7 mouse cellular contexts compared by ENCODE assay signal in genomic region chr14:17632887-17633522, GRCm38 (mm10). TPM values are rescaled to one million over a fixed set of nuclear protein-coding genes. Genes with fewer than 3 reads are reported as not detected.
DNase-seq lines count a peak whose midpoint lies in the region; ATAC-seq lines count a peak whose summit lies in the region.

No protein-coding gene starts in this region.

- H3K4me2 ChIP-seq in intestine, embryonic 16.5 days (ENCODE audit: low read depth, low read length), result peak overlapping the region; percentile 19; the same call in 1 of the 2 replicates
- H3K4me2 ChIP-seq in limb, embryonic 15.5 days, result peak overlapping the region; percentile 31
- H3K4me2 ChIP-seq in midbrain, embryonic 16.5 days (ENCODE audit: low read length), result peak overlapping the region; percentile 24; the same call in 1 of the 2 replicates

- H3K27me3 ChIP-seq in intestine, embryonic 16.5 days (replicated peaks; ENCODE audit: control insufficient read depth, insufficient read depth, low read length), result no peaks in the 10 kb centered on the region
- no peaks in the 10 kb centered on the region for H3K27me3 ChIP-seq in limb, embryonic 15.5 days
- H3K27me3 ChIP-seq in midbrain, embryonic 16.5 days (ENCODE audit: control insufficient read depth, insufficient read depth, low read depth, low read length), result no peaks in the 10 kb centered on the region

- H3K36me3 ChIP-seq in intestine, embryonic 16.5 days (ENCODE audit: control insufficient read depth, insufficient read depth, low read length), result no peaks in the 10 kb centered on the region
- H3K36me3 ChIP-seq in limb, embryonic 15.5 days, result no peaks in the 10 kb centered on the region
- H3K36me3 ChIP-seq in midbrain, embryonic 16.5 days (ENCODE audit: control insufficient read depth, insufficient read depth, low read length), result no peaks in the 10 kb centered on the region

- peak; percentile 55; the same call in 1 of the 2 replicates for ATAC-seq in intestine, embryonic 16.5 days
- ATAC-seq in limb, embryonic 15.5 days (ENCODE audit: insufficient number of reproducible peaks, low FRiP score, low TSS enrichment, low read depth), result peak; percentile 61; the same call in 1 of the 2 replicates
- peak; percentile 55; the same call in 1 of the 2 replicates for ATAC-seq in midbrain, embryonic 16.5 days

- H3K4me3 ChIP-seq in intestine, embryonic 16.5 days (ENCODE audit: low read length), result no peak overlapping the region
- peak overlapping the region; percentile 8; the same call in 1 of the 2 replicates for H3K4me3 ChIP-seq in limb, embryonic 15.5 days
- no peak overlapping the region for H3K4me3 ChIP-seq in midbrain, embryonic 16.5 days (ENCODE audit: low read depth, low read length)

- no peaks in the 10 kb centered on the region for H3K4me1 ChIP-seq in intestine, embryonic 16.5 days (ENCODE audit: control insufficient read depth, insufficient read depth, low read length)
- H3K4me1 ChIP-seq in limb, embryonic 15.5 days, result 0 out of 2 replicates have a peak, but pooled peaks cover 6% of the 10 kb centered on the region
- H3K4me1 ChIP-seq in midbrain, embryonic 16.5 days (ENCODE audit: control insufficient read depth, insufficient read depth, low read length), result peaks cover 2% of the 10 kb centered on the region; the same call in 1 of the 2 replicates

- no peaks in the 10 kb centered on the region for H3K9me3 ChIP-seq in intestine, embryonic 16.5 days (ENCODE audit: control insufficient read depth, low read length)
- H3K9me3 ChIP-seq in limb, embryonic 15.5 days, result no peaks in the 10 kb centered on the region
- H3K9me3 ChIP-seq in midbrain, embryonic 16.5 days (replicated peaks; ENCODE audit: control insufficient read depth, low read length, poor library complexity, severe bottlenecking), result no peaks in the 10 kb centered on the region

- peak; percentile 84 to 87 for DNase-seq in adrenal gland, postnatal 36 days
- peak; percentile 22 for DNase-seq in embryo, embryonic 11 days
- peak; percentile 82 for DNase-seq in heart, adult 18-20 months
- peak; percentile 37 for DNase-seq in thymus, postnatal 25 days

- no peak overlapping the region for H3K9ac ChIP-seq in intestine, embryonic 16.5 days (ENCODE audit: low read depth, low read length)
- H3K9ac ChIP-seq in limb, embryonic 15.5 days, result no peak overlapping the region
- H3K9ac ChIP-seq in midbrain, embryonic 16.5 days (ENCODE audit: low read depth, low read length), result no peak overlapping the region

- WGBS in intestine, embryonic 16.5 days, result 6% methylated on average over 19 of the region's 19 CpGs
- 7% methylated on average over 19 of the region's 19 CpGs for WGBS in limb, embryonic 15.5 days
- 8% methylated on average over 19 of the region's 19 CpGs for WGBS in midbrain, embryonic 16.5 days

- H3K27ac ChIP-seq in intestine, embryonic 16.5 days (ENCODE audit: low read length), result no peak overlapping the region
- no peak overlapping the region for H3K27ac ChIP-seq in limb, embryonic 15.5 days
- no peak overlapping the region for H3K27ac ChIP-seq in midbrain, embryonic 16.5 days (ENCODE audit: low read length)

RNA-seq across cellular contexts. Expression of gene Thrb, which starts 27.1 kb away (rescaled TPM):
- 100 to 1,000 TPM in 1 of 2 experiments, 10 to 100 TPM in 1; 26.5 to 102 TPM for total RNA-seq in adrenal gland, postnatal 36 days (2021)
- total RNA-seq in heart, adult 18-20 months (2021), result 10 to 100 TPM; 21.9 to 29.7 TPM
- 6.0 and 7.7 TPM in 2 replicates for polyA plus RNA-seq in intestine, embryonic 16.5 days (2015; fragmentation: Nextera tagmentation; extraction: Ambion mirVana)
- polyA plus RNA-seq in limb, embryonic 15.5 days (2015; fragmentation: Nextera tagmentation; extraction: Ambion mirVana), result 4.0 and 5.1 TPM in 2 replicates
- 1.9 and 2.9 TPM in 2 replicates for polyA plus RNA-seq in midbrain, embryonic 16.5 days (2015; fragmentation: Nextera tagmentation; extraction: Ambion mirVana)

Comparison
In these comparisons a context has a peak if more than half of its experiments do, and no peak if none do; other contexts are left out.
1. DNase-seq: peak in every context shown above with its lines; median percentile 86 in adrenal gland, postnatal 36 days; 82 in heart, adult 18-20 months; 37 in thymus, postnatal 25 days; 22 in embryo, embryonic 11 days.